Mouse (Mus musculus) midbrain, embryonic 15.5 days (tissue): ENCODE results near the gene Ccdc13. TPM values are rescaled to one million over a fixed set of nuclear protein-coding genes. Genes with fewer than 3 reads are reported as not detected.

Source experiments
- ATAC-seq: fragments of 200-750 bp; cut with Nextera tagmentation; replicated peaks from 2 replicates; pipeline ENCODE4 v1.8.0; 2017; ENCODE audit warnings: moderate TSS enrichment
- H3K27ac ChIP-seq: fragments of 300-500 bp; sonication (generic); 2 replicates; pipeline ENCODE4 v1.5.1; 2015; ENCODE audit warnings: mild to moderate bottlenecking, inconsistent platforms
- H3K27me3 ChIP-seq: fragments of 300-500 bp; sonication (generic); replicated peaks from 2 replicates; pipeline ENCODE4 v1.6.1; 2015; ENCODE audit warnings: inconsistent platforms
- H3K36me3 ChIP-seq: fragments of 300-500 bp; sonication (generic); replicated peaks from 2 replicates; pipeline ENCODE4 v1.6.1; 2015; ENCODE audit warnings: inconsistent platforms
- H3K4me1 ChIP-seq: fragments of 300-500 bp; sonication (generic); 2 replicates; pipeline ENCODE4 v1.6.1; 2015; ENCODE audit warnings: inconsistent platforms
- H3K4me2 ChIP-seq: fragments of 300-500 bp; sonication (generic); 2 replicates; pipeline ENCODE4 v1.6.1; 2015; ENCODE audit warnings: inconsistent platforms, mild to moderate bottlenecking, moderate library complexity
- H3K4me3 ChIP-seq: fragments of 300-500 bp; sonication (generic); 2 replicates; pipeline ENCODE4 v1.5.1; 2015; ENCODE audit warnings: mild to moderate bottlenecking, inconsistent platforms
- H3K9ac ChIP-seq: fragments of 300-500 bp; sonication (generic); 2 replicates; pipeline ENCODE4 v1.6.1; 2015; ENCODE audit warnings: mild to moderate bottlenecking, inconsistent platforms
- H3K9me3 ChIP-seq: fragments of 300-500 bp; sonication (generic); 2 replicates; pipeline ENCODE4 v1.6.1; 2016; ENCODE audit warnings: inconsistent platforms
- WGBS: fragments of 180-500 bp; shearing (Covaris S2); methylation state at CpG from one replicate; pipeline ENCODE4 v1.1.7; 2015; ENCODE audit warnings: mixed read lengths; 5-methylcytosine and 5-hydroxymethylcytosine counted together
- polyA plus RNA-seq: library from polyadenylated mRNA; unstranded; fragments of >200 nt; fragmentation: Nextera tagmentation; extraction: Ambion mirVana; gene quantifications from 2 replicates; pipeline ENCODE4 v1.2.1, GENCODE M21; 2015

Gene Ccdc13
- polyA plus RNA-seq, 1 experiment from 2014 or later: 4.2 TPM

DNA sequence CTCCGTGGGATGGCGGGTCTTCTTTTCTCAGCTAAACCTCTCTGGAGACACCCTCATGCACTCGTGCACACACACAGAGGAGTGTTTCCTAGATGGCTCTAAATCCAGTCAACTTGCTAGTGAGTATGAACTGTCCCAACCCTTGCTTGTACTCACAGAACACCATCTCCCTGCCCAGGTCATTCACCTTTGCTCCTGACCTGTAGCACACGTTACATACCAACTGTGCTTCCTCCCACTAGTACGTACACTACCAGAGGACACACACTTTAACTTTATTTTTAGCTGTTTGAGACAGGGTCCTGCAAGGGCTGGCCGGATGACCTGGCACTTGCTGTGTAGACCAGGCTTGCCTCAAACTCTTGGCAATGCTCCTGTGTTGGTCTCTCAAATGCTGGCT lies 1.3 kb downstream of the Ccdc13 start:
- H3K27me3 ChIP-seq: no peaks in the 10 kb centered on the region
- H3K36me3 ChIP-seq: no peaks in the 10 kb centered on the region
- no peak overlapping the region for H3K4me2 ChIP-seq
- 93% methylated on average over 6 of the region's 6 CpGs for WGBS
- H3K4me1 ChIP-seq: peaks cover 7% of the 10 kb centered on the region
- H3K27ac ChIP-seq: no peak overlapping the region
- H3K9me3 ChIP-seq: no peaks in the 10 kb centered on the region
- no peak for ATAC-seq
- H3K9ac ChIP-seq: no peak overlapping the region
- no peak overlapping the region for H3K4me3 ChIP-seq

DNA sequence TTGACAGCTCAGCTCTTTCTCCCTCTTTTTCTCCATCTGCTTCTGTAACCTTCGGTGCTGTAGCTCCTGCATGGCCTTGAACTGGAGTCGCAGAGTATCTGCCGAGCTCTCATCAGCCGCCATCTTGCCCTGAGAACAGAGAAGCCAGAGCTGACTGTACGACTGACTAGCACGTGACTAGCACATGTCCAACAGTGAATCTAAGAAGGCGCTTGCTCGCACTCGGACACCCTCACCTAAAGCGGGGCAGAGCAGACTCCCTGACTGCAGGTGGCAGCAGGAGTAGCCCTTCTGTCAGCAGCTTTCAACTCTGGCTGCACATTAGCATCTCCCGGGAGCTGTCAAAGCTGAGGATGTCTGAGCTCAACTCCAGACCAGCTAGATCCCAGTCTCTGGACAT lies 5.4 kb downstream of the Ccdc13 start:
- Histone ChIP-seq H3K27ac (no peak overlapping the region), H3K4me2 (no peak overlapping the region), H3K4me1 (peaks cover 4% of the 10 kb centered on the region), H3K4me3 (no peak overlapping the region), H3K36me3 (no peaks in the 10 kb centered on the region), H3K27me3 (no peaks in the 10 kb centered on the region), H3K9ac (no peak overlapping the region), H3K9me3 (no peaks in the 10 kb centered on the region)
- no peak for ATAC-seq
- WGBS: 85% methylated on average over 11 of the region's 11 CpGs

DNA sequence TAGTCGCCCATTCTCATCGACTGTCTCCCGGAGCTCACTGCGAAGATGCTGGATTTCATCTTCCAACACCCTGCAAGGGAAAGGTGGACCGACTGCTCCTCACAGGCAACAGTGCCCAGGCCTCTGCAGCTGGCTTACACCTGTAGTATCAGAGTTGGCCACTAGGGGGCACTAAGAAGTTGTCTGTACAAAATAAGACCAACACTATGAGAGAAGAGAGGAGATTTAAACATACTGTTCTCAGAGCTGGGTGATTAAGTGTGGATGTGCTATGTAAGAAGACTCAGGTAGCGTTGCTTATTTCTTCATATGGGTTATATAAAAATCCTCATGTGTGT lies 8.3 kb downstream of the Ccdc13 start:
- ATAC-seq: 0 out of 2 replicates have a peak, but pooled peaks have one; percentile 37
- Histone ChIP-seq H3K27ac (no peak overlapping the region), H3K27me3 (no peaks in the 10 kb centered on the region), H3K4me1 (no peaks in the 10 kb centered on the region), H3K9ac (no peak overlapping the region), H3K36me3 (no peaks in the 10 kb centered on the region), H3K4me2 (no peak overlapping the region), H3K9me3 (no peaks in the 10 kb centered on the region), H3K4me3 (no peak overlapping the region)
- WGBS: 36% methylated on average over 6 of the region's 6 CpGs

DNA sequence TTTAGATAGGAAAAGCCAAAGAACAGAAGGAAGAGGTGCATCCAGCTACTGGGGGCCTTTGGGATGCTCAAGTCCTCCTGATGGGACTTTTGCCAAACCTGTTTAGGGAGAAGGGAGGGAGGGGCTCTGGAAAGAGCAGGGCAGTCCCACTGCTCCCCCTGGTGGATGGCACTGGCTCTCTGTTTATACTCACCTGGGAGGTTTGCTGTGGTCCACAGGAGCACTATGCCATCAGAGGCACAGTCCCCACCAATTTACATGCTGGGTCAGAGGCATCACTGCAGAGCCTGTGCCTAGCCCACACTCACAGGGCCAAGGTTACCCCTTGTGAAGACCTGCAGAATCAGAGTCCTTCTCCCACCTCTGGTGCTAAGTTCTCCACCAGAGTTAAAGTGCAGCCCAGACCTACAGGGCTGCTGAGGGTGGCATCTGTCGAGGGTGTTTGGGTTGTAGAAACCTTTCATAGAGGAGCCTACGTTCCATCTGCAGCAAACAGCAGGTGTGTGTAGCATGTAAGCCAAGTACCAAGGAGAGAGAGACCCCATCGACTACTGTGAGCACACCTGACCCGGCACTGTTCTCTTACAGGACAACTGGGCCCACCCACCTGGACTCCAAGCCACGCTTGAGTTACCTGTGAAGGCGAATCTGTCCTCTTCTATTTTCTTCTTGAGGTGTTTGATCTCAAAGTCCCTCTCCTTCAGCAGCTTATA lies 8.9 kb downstream of the Ccdc13 start:
- H3K9me3 ChIP-seq: no peaks in the 10 kb centered on the region
- H3K27me3 ChIP-seq: no peaks in the 10 kb centered on the region
- 77% methylated on average over 6 of the region's 6 CpGs for WGBS
- no peak for ATAC-seq
- no peaks in the 10 kb centered on the region for H3K4me1 ChIP-seq
- H3K4me2 ChIP-seq: no peak overlapping the region
- H3K4me3 ChIP-seq: no peak overlapping the region
- H3K27ac ChIP-seq: no peak overlapping the region
- H3K9ac ChIP-seq: no peak overlapping the region
- no peaks in the 10 kb centered on the region for H3K36me3 ChIP-seq

DNA sequence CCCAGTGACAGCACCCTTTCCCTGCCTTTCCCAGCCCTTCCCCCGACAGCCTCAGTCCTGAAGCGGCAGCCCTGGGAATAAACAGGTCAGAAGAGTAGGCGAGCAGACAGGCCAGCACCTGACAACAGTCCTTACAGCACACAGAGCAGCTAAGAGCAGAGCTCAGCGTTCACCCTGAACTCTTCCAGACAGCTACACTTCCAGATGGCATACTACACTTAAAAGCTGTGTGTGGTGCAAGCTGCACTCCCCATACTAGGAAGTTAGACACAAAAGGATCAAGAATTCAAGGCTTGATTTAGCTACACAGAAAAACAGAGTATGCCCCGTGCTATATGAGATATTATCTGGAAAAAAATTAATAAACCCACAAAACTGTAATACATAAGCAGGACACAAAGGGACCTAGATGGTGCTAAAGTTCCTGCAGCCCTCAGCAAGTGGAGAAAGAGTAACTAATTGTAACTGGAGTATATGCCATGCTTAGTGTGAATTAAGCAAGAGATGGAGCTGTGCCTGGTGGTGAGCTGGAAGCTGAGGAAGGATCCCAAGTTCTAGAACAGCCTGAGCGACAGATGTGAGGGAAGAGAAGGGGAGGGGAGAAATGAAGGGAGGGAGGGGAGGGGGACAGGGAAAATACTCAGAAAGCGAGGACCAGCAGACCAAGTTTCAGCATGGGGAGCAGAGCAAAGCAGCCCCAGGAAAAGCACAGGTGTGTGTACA lies 9.8 kb downstream of the Ccdc13 start:
- Histone ChIP-seq H3K27me3 (no peaks in the 10 kb centered on the region), H3K9ac (no peak overlapping the region), H3K4me1 (no peaks in the 10 kb centered on the region), H3K27ac (no peak overlapping the region), H3K9me3 (no peaks in the 10 kb centered on the region), H3K36me3 (no peaks in the 10 kb centered on the region), H3K4me3 (no peak overlapping the region), H3K4me2 (no peak overlapping the region)
- no peak for ATAC-seq
- WGBS: 77% methylated on average over 7 of the region's 7 CpGs

DNA sequence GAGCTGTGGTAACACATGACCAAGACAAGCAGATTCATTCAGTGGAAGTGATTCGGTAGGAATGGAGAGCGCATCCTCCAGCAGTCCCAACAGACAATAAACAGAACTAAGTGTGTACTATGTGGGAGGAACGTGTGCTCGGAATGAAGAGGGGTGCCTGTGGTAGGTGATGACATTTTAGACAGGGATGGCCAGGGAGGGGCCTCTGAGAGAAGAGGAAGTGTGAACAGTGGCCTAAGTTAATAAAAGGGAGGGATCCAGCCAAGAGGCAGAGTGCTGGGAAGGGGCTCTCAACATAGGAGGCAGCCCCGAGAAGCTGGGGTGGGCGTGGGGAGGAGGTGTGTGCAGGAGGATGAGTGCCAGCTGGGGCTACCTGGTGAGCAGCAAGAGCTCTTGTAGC lies 10.9 kb downstream of the Ccdc13 start:
- no peaks in the 10 kb centered on the region for H3K27me3 ChIP-seq
- 79% methylated on average over 6 of the region's 6 CpGs for WGBS
- H3K9me3 ChIP-seq: no peaks in the 10 kb centered on the region
- no peak overlapping the region for H3K4me3 ChIP-seq
- ATAC-seq: no peak
- H3K9ac ChIP-seq: no peak overlapping the region
- no peak overlapping the region for H3K27ac ChIP-seq
- H3K4me2 ChIP-seq: no peak overlapping the region
- H3K36me3 ChIP-seq: no peaks in the 10 kb centered on the region
- no peaks in the 10 kb centered on the region for H3K4me1 ChIP-seq

DNA sequence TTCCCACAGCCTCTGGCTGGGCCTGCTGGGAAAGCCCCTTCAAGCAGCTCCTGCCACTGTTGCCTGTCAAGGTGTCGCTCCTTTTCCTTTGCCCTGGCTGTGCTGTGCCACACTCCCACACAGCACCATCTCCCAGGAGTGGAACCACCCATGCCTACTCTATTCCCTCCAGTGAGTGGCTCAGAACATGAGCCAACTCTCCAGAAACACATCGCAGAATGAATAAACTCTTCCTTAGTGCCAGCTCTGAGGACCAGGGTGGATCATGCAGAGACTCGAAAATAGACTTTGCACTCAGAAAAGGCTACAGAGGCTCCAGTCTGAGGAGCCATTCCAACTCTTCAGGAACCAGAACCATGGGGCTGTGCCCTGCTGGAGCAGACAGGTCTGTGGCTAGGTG lies 12.9 kb downstream of the Ccdc13 start:
- ATAC-seq: no peak
- Histone ChIP-seq H3K9ac (no peak overlapping the region), H3K27me3 (no peaks in the 10 kb centered on the region), H3K36me3 (no peaks in the 10 kb centered on the region), H3K4me3 (no peak overlapping the region), H3K9me3 (no peaks in the 10 kb centered on the region), H3K4me1 (peaks cover 6% of the 10 kb centered on the region; the same call in 1 of the 2 replicates), H3K4me2 (no peak overlapping the region), H3K27ac (no peak overlapping the region)
- WGBS: 90% methylated on average over 3 of the region's 3 CpGs

DNA sequence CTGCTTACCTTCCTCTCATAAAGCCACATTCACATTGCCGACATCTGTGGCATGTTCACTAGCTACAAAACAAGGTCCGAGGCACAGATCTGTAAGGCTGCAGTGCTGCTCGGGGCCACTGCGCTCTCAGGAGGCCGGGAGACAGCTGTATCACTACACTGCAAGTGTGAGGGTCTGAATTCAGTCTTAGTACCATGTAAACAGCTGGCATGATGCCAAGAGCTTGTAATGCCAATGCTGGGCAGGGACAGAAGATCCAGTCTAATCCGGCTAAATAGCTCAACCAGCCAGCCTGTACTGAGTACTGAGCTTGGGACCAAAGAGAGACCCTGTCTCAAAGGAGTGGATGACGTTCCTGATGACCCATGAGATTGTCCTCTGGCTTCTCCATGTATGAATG lies 15.3 kb downstream of the Ccdc13 start:
- no peak overlapping the region for H3K27ac ChIP-seq
- H3K36me3 ChIP-seq: no peaks in the 10 kb centered on the region
- no peak; the same call in 1 of the 2 replicates for ATAC-seq
- 58% methylated on average over 7 of the region's 7 CpGs for whole genome bisulfite sequencing
- peaks cover 11% of the 10 kb centered on the region; the same call in 1 of the 2 replicates for H3K4me1 ChIP-seq
- no peak overlapping the region for H3K4me3 ChIP-seq
- H3K4me2 ChIP-seq: no peak overlapping the region
- no peak overlapping the region for H3K9ac ChIP-seq
- no peaks in the 10 kb centered on the region for H3K9me3 ChIP-seq
- H3K27me3 ChIP-seq: no peaks in the 10 kb centered on the region

DNA sequence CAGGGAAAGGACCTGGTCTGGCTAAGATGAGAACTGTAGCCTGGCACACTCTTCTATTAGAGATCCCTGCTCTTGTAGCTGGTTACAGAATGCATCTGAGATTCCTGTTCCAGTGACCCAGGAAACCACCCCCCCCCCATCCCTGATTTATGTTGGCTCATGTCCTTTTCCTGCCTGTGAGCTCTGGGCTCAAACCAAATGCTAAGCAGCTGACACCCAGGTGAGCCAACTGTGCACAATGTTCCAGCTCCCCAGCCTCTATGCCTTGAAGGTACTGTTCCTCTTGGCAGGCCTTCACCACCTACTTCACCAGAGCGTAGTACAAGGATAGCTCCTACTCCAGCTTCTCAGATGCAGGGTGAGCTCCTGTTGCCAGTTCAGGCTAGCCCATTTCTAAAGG lies 16.2 kb downstream of the Ccdc13 start:
- Histone ChIP-seq H3K27ac (peak overlapping the region; percentile 62), H3K27me3 (no peaks in the 10 kb centered on the region), H3K9ac (no peak overlapping the region), H3K9me3 (no peaks in the 10 kb centered on the region), H3K4me1 (peaks cover 11% of the 10 kb centered on the region; the same call in 1 of the 2 replicates), H3K36me3 (no peaks in the 10 kb centered on the region), H3K4me3 (no peak overlapping the region), H3K4me2 (no peak overlapping the region)
- no peak; the same call in 1 of the 2 replicates for ATAC-seq
- WGBS: 90% methylated on average over 1 of the region's 1 CpGs

DNA sequence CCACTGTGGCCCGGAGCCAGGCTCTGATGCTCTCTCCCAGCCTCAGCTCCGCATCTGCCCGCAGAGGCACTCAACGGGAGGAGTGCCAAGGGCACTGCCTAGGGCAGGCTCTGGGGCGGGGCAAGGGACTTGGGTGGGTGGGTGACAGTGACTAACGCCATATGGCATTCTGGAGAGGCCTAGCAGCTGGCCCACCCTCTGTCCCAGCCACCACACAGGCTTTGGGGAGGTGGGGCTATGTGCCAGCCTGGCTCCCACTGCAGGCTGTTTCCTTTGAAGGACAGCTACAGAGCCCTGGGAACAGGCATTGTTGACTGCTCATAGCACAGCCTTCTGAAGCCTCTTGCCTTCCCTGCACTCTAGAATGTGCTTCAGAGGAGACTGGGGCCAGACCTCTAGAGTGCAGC lies 16.7 kb downstream of the Ccdc13 start:
- H3K4me3 ChIP-seq: no peak overlapping the region
- no peaks in the 10 kb centered on the region for H3K9me3 ChIP-seq
- H3K27ac ChIP-seq: peak overlapping the region; percentile 62
- peaks cover 11% of the 10 kb centered on the region; the same call in 1 of the 2 replicates for H3K4me1 ChIP-seq
- no peak overlapping the region for H3K9ac ChIP-seq
- 55% methylated on average over 6 of the region's 6 CpGs for WGBS
- H3K36me3 ChIP-seq: no peaks in the 10 kb centered on the region
- ATAC-seq: peak; percentile 69
- H3K4me2 ChIP-seq: no peak overlapping the region
- H3K27me3 ChIP-seq: no peaks in the 10 kb centered on the region

DNA sequence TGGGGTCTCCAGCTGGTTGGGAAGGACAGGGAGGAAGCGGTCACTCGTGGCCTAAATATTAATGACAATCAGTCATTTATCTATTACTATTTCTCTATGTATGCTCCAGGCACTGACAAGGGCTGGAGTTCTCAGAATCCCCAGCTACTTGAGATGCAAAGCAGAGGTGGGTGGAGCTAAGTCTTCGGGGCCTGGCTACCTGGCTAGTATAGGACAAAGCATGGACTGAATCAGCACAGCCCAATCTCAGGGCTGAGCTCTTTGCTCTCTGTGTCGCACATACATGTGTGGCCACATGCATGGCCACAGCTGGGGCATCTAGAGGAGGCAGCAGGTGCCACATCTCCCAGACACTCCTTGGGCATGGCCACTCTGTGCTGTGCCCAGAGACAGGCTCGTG lies 18.5 kb downstream of the Ccdc13 start:
- 69% methylated on average over 5 of the region's 5 CpGs for WGBS
- H3K9ac ChIP-seq: no peak overlapping the region
- H3K27ac ChIP-seq: no peak overlapping the region
- no peak overlapping the region for H3K4me3 ChIP-seq
- H3K27me3 ChIP-seq: no peaks in the 10 kb centered on the region
- no peaks in the 10 kb centered on the region for H3K9me3 ChIP-seq
- H3K36me3 ChIP-seq: no peaks in the 10 kb centered on the region
- peaks cover 11% of the 10 kb centered on the region; the same call in 1 of the 2 replicates for H3K4me1 ChIP-seq
- no peak overlapping the region for H3K4me2 ChIP-seq
- no peak for ATAC-seq

DNA sequence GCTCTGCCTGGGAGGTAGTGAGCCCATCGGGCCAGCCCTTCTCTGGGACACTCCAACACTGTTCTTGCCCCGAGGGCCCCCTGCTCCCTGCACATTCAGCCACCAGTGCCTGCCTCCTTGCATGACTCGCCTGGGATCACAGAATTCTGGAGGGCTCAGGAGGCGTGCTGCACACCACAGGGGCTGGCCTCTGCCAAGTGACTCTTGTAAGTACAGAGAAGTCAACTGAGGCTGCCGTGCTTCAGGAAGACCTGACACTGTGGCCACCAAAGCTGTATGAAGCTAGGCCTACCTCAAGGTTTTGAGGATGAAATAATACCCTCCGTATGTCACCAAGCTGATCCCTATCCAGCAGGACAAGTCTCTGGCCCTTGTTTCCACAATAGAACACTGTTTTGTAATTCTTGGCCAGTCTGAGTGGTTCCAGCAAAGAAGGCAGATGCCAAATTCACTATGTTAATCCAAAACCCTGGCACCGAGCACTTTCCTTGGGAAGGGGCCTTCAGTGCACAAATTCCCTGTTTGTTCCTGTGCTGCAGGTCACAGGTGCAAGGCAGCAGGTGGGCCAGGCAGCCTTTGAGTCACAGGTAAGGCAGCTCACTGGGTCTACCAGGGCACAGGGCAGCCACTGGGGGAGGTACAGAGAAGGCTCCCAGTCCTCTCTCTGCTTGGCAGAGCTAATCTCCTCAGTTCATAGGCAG lies 19.3 kb downstream of the Ccdc13 start:
- H3K4me1 ChIP-seq: peaks cover 11% of the 10 kb centered on the region; the same call in 1 of the 2 replicates
- ATAC-seq: no peak
- no peaks in the 10 kb centered on the region for H3K27me3 ChIP-seq
- no peak overlapping the region for H3K4me3 ChIP-seq
- no peak overlapping the region for H3K4me2 ChIP-seq
- 48% methylated on average over 7 of the region's 7 CpGs for WGBS
- H3K9ac ChIP-seq: no peak overlapping the region
- H3K27ac ChIP-seq: 0 out of 2 replicates have a peak overlapping the region, but pooled peaks have one; percentile 13
- no peaks in the 10 kb centered on the region for H3K9me3 ChIP-seq
- H3K36me3 ChIP-seq: no peaks in the 10 kb centered on the region
